Mouse (Mus musculus) myocyte (in vitro differentiated cells): ENCODE data around the gene Gm9732. TPM values are rescaled to one million over a fixed set of nuclear protein-coding genes. Genes with fewer than 3 reads are reported as not detected.
"Not testable (repeated sequence)": the region's sequence is repeated elsewhere in the genome, so short reads cannot be mapped to it uniquely, and the experiment has no call there.

ENCODE experiments used
- H3K27me3 ChIP-seq: one replicate; pipeline ENCODE4 v1.6.1; 2011; ENCODE audit not compliant: control insufficient read depth, insufficient read depth, insufficient read length
- H3K36me3 ChIP-seq: one replicate; pipeline ENCODE4 v1.6.1; 2011; ENCODE audit not compliant: control insufficient read depth, insufficient read depth
- H3K4me2 ChIP-seq: one replicate; pipeline ENCODE4 v1.6.1; 2011; ENCODE audit warnings: low read depth, control low read depth
- H3K4me3 ChIP-seq: one replicate; pipeline ENCODE4 v1.5.1; 2011; ENCODE audit warnings: mild to moderate bottlenecking, control low read depth, moderate library complexity
- H3K79me2 ChIP-seq: one replicate; pipeline ENCODE4 v1.6.1; 2011; ENCODE audit not compliant: control insufficient read depth, insufficient read depth
- H3ac ChIP-seq: one replicate; pipeline ENCODE4 v1.6.1; 2011; ENCODE audit not compliant: control insufficient read depth, insufficient read length
- polyA plus RNA-seq: library from polyadenylated mRNA; unstranded; fragments of >200 nt; fragmentation: generic; extraction: Trizol; gene quantifications from one replicate; pipeline ENCODE4 v1.2.1, GENCODE M21; 2012; ENCODE audit warnings: missing spikeins

The Gm9732 gene
- polyA plus RNA-seq, result 3.5 TPM

DNA sequence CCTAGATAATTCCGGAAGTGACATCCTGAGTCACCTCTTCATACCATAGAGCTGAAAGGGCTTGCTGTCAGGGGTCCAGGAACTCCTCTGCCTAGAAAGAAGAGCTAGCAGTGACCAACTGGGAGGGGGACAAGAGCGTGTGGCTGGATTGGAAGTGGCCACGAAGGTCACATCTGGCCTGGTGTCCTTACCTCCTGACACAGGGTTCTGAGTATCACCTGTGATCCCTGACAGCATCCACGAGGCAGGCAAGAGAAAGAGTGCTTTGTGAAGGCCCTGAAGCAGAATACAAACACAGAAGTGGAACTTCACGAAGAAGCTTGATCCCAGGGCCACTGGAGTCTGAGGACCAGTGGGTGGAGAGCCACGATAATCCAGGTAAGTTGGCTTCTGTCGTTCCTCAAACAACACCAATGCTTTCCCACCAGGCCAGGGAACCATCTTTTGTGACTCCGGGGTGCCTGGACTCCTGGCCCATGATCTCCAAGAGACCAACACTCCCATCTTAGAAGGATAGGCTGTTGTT, at the start of gene Gm9732:
TSS of gene Gm9732 (plus strand) at position 51 of the 526 bp plus-strand sequence.
- H3K4me3 ChIP-seq, result peak within 1 kb of the TSS; percentile 16
- H3ac ChIP-seq, H3K36me3 ChIP-seq, H3K79me2 ChIP-seq, H3K27me3 ChIP-seq: not testable (repeated sequence)
- H3K4me2 ChIP-seq, result peak within 1 kb of the TSS; percentile 52

- H3ac ChIP-seq, H3K27me3 ChIP-seq, H3K4me2 ChIP-seq: not testable (repeated sequence)
These were observed 39.6 kb upstream of the Gm9732 start, which contains the start of gene Gm8122 for GRCm38 (mm10) chr14:43235204-43235603. Gene Gm8122 (minus strand): TSS chr14:43235304.

GRCm38 (mm10) chr14:43237769-43238168, 37.1 kb upstream of the Gm9732 start:
- H3ac ChIP-seq, H3K36me3 ChIP-seq, H3K4me3 ChIP-seq, H3K79me2 ChIP-seq, H3K27me3 ChIP-seq, H3K4me2 ChIP-seq: not testable (repeated sequence)

More at GRCm38 (mm10) chr14:43235204-43235603, 39.6 kb upstream of the Gm9732 start, which contains the start of gene Gm8122:
- not testable (repeated sequence) for H3K36me3 ChIP-seq, H3K79me2 ChIP-seq, H3K4me3 ChIP-seq

GRCm38 (mm10) chr14:43249611-43250170, 25.1 kb upstream of the Gm9732 start:
- not testable (repeated sequence) for H3K4me2 ChIP-seq, H3K27me3 ChIP-seq, H3K79me2 ChIP-seq, H3ac ChIP-seq, H3K36me3 ChIP-seq, H3K4me3 ChIP-seq

DNA sequence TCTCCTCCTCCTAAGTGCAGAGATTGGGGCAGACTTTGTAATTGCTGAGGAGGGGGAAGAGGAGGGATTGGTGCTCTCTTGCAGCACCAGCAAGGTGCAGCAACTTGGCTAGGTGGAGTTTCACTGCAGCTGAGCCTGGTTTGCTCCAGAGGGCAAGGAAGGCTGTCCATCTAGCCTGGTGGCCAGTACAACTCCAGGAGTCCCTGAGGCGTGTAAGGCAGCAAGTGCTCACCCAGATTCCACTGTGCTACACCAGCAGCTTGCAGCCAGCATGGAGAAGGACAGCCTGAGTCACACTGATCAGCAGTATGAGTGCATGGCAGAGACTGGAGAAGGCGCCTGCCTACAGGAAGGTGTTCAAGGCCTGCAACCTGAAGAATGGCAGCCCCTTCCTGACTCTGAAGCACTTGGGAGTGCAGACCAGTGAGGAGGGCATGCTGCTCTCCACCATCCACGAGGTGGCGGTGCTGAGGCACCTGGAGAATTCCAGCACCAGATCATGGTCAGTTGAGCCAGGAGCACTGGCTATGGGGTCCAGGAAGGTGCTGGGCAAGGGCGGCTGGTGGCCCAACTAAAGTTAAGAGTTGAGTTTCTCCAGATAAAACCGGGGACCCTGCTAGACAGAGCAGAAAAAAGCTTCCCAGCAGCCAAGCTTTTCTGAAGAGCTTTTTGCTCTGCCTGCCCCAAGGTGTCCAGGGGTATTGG, 24.1 kb upstream of the Gm9732 start:
- H3K4me2 ChIP-seq, H3ac ChIP-seq, H3K27me3 ChIP-seq, H3K4me3 ChIP-seq, H3K36me3 ChIP-seq, H3K79me2 ChIP-seq: not testable (repeated sequence)

DNA sequence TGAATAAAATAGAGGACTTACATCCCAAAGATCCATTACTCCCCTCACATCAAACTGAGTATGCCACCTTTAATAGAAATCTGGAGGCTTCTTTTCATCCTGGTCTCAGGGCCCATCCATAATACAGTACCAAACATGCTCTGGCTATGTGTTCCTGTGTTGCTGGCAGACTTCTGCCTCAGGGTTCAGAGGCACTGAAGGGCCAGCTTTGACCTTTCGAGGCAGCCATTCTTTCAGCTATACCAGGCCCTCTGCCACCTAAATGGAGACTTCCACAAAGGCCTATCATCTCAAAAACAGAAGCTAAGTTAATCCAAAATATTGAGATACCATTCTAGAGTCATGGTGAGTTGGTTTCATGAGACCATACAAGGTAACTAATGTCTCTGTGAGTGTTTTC, 18.3 kb upstream of the Gm9732 start:
- not testable (repeated sequence) for H3K27me3 ChIP-seq, H3K79me2 ChIP-seq, H3ac ChIP-seq, H3K36me3 ChIP-seq, H3K4me3 ChIP-seq, H3K4me2 ChIP-seq

DNA sequence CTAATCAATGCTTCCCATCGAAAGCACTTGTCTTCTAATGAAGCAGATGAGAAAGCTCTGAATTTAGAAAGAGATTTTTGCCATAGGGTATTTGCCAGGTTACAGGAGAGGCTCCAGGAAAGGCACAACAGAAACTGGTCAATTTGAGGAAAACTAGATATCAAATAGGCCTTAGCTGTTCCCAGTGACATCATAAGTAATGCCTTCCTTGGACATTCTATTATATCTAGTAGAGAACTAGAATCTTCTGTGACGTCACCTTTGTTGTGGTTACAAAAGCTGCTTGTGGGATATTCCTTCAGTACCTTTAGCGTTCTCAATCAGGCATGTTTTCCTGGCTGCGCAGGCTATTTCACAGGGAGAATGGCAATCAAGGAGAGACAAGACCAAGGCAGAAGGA, 16.5 kb upstream of the Gm9732 start, which contains the start of gene Gm8126:
TSS of gene Gm8126 (plus strand) at position 301 of the 400 bp plus-strand sequence.
- not testable (repeated sequence) for H3K4me3 ChIP-seq, H3ac ChIP-seq, H3K4me2 ChIP-seq, H3K79me2 ChIP-seq, H3K27me3 ChIP-seq, H3K36me3 ChIP-seq

DNA sequence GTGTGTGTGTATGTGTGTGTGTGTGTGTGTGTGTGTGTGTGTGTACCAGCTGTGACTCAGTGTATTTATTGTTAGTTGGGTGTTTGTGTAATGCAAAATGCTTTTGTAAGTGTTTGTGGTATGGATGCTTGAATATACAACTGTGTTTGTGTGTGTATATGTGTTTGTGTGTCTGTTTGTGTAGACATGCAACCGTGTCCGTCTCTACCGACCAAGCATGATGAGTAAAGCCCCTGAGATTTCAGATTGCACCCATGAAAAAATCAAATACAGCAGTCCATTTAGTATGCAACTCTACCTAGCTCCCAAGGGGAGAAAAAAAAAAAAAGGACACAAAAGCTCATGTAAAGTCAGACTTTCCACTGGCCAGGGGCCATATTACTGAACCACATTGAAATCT, 11.4 kb upstream of the Gm9732 start:
- H3K4me2 ChIP-seq, H3K4me3 ChIP-seq, H3K36me3 ChIP-seq, H3ac ChIP-seq, H3K27me3 ChIP-seq, H3K79me2 ChIP-seq: not testable (repeated sequence)

- not testable (repeated sequence) for H3K4me2 ChIP-seq, H3K27me3 ChIP-seq
These were observed 6.2 kb upstream of the Gm9732 start for GRCm38 (mm10) chr14:43268521-43269084.

DNA sequence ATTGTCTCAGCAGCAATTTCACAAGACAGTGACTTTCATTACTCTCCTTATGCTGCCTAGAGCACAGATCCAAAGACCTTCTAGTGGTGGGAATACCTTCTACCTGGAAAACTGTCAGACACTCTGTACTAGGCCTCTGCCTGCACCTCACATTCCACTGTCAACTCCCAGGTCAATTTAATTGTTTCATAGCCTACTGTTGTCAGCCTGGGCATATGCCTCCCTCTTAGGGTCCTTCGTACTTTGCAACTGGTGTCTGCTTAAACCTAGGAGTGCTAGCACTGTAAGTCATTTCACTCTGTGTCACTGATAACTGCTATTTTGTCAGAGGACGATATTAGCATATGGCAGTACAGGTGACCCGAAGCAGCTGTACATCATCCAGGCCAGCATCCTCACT, 5.6 kb upstream of the Gm9732 start:
- not testable (repeated sequence) for H3K36me3 ChIP-seq, H3ac ChIP-seq, H3K27me3 ChIP-seq, H3K4me2 ChIP-seq, H3K4me3 ChIP-seq, H3K79me2 ChIP-seq

More at GRCm38 (mm10) chr14:43268521-43269084, 6.2 kb upstream of the Gm9732 start:
- not testable (repeated sequence) for H3K79me2 ChIP-seq, H3K4me3 ChIP-seq, H3K36me3 ChIP-seq, H3ac ChIP-seq

- not testable (repeated sequence) for H3ac ChIP-seq, H3K79me2 ChIP-seq, H3K36me3 ChIP-seq, H3K4me3 ChIP-seq, H3K27me3 ChIP-seq, H3K4me2 ChIP-seq
These were observed 1.7 kb upstream of the Gm9732 start for GRCm38 (mm10) chr14:43273161-43273560.

DNA sequence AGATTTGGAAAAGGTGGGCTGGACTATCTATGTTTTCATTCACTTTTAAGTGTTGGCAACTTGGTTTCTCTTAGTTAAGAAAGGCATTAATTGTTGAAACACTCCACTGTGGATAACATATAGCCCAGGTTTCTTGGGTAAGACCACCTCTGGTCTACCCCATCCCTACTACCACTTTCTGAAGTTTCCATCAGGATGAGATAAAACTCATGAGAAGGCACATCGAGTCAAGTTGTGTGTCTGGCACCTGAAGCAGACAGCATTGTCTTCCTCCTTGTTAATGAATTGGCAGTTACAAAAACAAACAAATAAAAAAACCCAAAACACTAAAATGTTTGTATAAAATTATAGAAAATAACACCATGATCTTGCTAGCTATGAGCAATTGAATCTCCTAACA, 916 bp downstream of the Gm9732 start:
- peak overlapping the region; percentile 52 for H3K4me2 ChIP-seq
- not testable (repeated sequence) for H3K36me3 ChIP-seq

More for the DNA sequence above, 916 bp downstream of the Gm9732 start:
- not testable (repeated sequence) for H3ac ChIP-seq, H3K27me3 ChIP-seq, H3K79me2 ChIP-seq
- H3K4me3 ChIP-seq, result peak overlapping the region; percentile 16
